Mouse (Mus musculus): ENCODE data around the gene E030030I06Rik.
A peak's percentile ranks its signal among the peaks of the same experiment; 100 is the strongest.
"Not testable (repeated sequence)": the region's sequence is repeated elsewhere in the genome, so short reads cannot be mapped to it uniquely, and the experiment has no call there.

E030030I06Rik gene

DNA sequence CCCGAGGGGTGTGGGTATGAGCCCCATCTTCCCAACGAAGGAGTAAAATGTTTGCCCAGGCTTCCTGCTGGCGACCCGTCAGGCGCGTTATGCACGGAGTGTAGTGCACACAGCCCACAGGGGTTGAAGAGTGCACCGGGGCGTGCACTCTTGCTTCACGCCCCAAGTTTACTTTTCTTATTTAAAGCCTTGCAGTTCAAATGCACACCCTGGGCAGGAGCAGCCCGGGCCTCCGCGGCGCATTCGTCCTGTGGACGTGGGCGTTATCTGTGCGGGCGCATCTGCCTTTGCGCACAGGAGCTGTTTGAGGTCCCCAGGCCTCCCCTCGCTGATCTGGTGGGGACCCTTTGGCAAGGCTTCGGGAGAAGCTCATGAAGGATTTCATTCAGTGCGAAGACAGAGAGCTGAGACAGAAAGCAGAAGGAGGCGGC is 10.1 kb upstream of the E030030I06Rik start:
- H3K27me3 ChIP-seq (ENCODE audit: control insufficient read depth, insufficient read depth, low read length, poor library complexity, severe bottlenecking), result peaks cover 4% of the 10 kb centered on the region; the same call in 1 of the 2 replicates
- H3K36me3 ChIP-seq (ENCODE audit: control insufficient read depth, insufficient read depth, low read length, poor library complexity, severe bottlenecking), result no peaks in the 10 kb centered on the region
- DNase-seq (ENCODE audit: low read depth, low spot score), result no peak

DNA sequence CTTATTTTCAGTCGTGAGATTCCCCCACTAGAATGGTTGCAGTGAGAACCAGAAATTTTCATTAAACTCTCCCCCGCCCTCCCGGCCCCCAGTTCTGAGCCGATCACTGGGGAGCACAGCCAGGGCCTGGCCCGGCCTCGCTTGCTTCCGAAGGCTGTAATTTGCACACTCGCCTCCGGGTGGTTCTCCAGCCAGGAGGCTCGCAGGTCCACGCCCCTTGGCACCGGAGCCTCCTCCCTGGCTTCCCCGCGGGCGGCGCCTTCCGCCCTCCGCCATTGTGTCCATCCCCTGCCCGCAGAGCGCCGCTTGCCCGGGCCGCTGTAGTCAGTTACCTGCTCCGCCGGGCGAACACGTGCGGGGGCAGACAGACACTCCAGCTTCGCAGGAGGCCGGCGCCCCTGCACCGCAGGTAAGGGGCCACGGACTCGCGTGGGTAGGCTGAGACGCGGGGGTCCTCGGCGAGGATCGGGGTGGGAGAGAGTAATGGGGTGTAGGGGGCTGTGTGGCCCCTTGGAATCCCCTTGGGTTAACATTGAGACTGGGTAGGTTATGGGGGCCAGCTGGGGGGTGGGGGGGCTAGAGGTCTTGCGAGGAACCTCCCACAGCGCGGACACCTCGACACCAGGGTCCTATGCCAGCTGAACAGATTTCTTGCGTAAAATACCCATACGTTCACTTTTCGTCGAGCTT is 9.4 kb upstream of the E030030I06Rik start, which contains the start of the genes Raet1e and H60b:
Gene Raet1e, plus strand, starts transcription at position 260 of the 690 bp plus-strand sequence.
Gene H60b, plus strand, starts transcription at position 277 of the 690 bp plus-strand sequence.
- not testable (repeated sequence) for H3K27me3 ChIP-seq (ENCODE audit: control insufficient read depth, insufficient read depth, low read length, poor library complexity, severe bottlenecking); H3K36me3 ChIP-seq (ENCODE audit: control insufficient read depth, insufficient read depth, low read length, poor library complexity, severe bottlenecking)
- peak; percentile 50 for DNase-seq (ENCODE audit: low read depth, low spot score)

DNA sequence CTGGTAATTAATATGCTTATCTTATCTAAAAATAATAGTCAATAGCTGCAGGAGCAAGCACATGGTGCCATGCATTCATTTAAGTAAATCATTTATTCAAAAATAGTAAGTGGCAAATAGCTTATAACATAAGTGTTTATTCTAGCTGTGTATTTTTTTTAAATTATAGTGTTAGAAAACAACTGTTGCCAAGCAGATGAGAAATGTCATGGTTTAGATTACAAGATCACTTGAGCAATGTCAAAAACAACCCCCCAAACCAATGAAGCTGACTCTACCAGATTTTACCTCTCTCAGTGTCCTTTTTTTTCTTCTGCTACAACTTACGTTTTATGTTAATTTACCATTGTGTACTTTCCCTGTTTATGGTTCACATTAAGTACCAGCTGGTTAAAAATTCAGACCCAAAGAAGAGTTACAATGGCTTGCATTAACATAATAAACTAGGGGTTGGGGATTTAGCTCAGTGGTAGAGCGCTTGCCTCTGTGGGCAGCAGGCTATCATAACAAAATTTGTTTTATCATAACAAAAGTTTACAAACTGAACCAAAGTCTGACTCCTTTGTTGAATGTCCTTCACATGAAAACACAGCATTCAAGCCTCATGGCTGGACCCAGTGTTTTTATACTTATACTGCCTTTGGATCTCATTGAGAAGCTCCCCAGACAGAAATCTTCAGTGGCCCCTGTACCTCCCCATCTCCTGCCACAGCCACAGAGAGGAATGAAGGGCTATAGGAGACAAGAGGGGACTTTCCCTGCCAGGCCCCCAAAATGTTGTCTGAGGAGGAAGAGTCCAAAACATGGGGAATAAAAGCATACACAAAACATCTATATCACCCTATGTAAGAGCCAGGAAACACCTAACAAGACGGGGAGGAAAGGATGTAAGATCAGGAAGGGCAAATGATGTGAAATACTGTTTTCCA is 6.1 kb upstream of the E030030I06Rik start:
- Histone ChIP-seq H3K36me3 (ENCODE audit: control insufficient read depth, insufficient read depth, low read length, poor library complexity, severe bottlenecking) (no peaks in the 10 kb centered on the region), H3K27me3 (ENCODE audit: control insufficient read depth, insufficient read depth, low read length, poor library complexity, severe bottlenecking) (peaks cover 4% of the 10 kb centered on the region; the same call in 1 of the 2 replicates)
- DNase-seq (ENCODE audit: low read depth, low spot score), result no peak

DNA sequence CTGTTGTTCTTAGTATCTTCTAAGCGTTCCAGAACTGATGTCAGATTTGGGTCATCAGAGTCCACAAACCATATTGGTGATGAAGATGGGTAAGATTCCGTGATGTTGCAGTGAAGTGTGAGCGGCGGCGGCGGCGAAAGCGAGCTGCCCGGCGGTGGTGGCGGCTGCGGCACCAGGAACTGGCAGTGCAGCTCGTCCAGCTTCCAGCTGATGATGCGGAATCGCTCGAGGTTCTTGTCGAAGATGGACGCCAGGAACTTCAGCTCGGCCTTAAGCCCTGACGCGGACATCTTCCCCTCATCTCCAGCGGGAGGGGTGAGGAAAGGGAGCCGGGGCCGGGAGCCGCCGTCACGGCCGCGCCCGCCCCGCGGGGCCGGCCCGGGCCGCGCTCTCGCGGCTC is 5.1 kb upstream of the E030030I06Rik start:
- not testable (repeated sequence) for H3K27me3 ChIP-seq (ENCODE audit: control insufficient read depth, insufficient read depth, low read length, poor library complexity, severe bottlenecking); H3K36me3 ChIP-seq (ENCODE audit: control insufficient read depth, insufficient read depth, low read length, poor library complexity, severe bottlenecking)
- DNase-seq (ENCODE audit: low read depth, low spot score), result peak; percentile 43

- not testable (repeated sequence) for H3K36me3 ChIP-seq (ENCODE audit: control insufficient read depth, insufficient read depth, low read length, poor library complexity, severe bottlenecking); DNase-seq (ENCODE audit: low read depth, low spot score); H3K27me3 ChIP-seq (ENCODE audit: control insufficient read depth, insufficient read depth, low read length, poor library complexity, severe bottlenecking)
Measured at GRCm38 (mm10) chr10:22153147-22153690, 4.1 kb upstream of the E030030I06Rik start.

DNA sequence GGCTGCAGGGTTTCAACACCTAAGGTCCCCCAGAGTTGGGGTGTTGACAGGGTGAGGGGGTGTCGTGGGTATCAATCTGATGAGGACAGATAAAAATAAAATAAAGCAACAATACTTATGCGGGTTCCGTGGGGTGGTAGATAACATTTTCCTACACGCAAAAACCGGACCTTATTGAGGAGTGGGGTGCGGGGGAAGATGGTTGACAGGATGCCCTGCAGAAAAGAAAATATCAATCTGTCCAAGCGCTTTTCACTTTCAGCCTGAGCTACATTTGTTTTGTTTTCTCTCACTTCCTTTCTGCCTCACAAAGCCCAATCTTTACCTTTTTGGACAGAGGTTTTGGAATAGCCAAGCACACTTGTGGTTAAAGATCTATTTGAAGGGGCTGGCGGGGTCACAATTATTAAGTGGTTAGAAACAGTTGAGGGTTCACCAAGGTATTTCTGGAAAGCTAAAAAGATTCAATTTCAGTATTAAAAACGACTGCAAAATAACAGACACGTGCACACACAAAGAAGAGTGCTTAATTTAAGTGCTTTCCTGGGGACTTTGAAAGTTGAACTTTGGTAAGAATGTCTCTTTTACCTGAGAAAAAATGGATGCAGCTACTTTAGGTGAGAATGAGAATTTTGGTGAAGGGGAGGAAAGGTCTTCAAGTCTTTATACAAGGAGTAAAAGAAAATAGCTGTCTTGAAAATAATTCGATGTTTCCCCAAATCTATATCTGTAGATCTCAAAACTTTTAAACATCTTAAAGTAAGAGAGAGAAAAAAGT is 3.0 kb upstream of the E030030I06Rik start:
- not testable (repeated sequence) for H3K27me3 ChIP-seq (ENCODE audit: control insufficient read depth, insufficient read depth, low read length, poor library complexity, severe bottlenecking); DNase-seq (ENCODE audit: low read depth, low spot score); H3K36me3 ChIP-seq (ENCODE audit: control insufficient read depth, insufficient read depth, low read length, poor library complexity, severe bottlenecking)

DNA sequence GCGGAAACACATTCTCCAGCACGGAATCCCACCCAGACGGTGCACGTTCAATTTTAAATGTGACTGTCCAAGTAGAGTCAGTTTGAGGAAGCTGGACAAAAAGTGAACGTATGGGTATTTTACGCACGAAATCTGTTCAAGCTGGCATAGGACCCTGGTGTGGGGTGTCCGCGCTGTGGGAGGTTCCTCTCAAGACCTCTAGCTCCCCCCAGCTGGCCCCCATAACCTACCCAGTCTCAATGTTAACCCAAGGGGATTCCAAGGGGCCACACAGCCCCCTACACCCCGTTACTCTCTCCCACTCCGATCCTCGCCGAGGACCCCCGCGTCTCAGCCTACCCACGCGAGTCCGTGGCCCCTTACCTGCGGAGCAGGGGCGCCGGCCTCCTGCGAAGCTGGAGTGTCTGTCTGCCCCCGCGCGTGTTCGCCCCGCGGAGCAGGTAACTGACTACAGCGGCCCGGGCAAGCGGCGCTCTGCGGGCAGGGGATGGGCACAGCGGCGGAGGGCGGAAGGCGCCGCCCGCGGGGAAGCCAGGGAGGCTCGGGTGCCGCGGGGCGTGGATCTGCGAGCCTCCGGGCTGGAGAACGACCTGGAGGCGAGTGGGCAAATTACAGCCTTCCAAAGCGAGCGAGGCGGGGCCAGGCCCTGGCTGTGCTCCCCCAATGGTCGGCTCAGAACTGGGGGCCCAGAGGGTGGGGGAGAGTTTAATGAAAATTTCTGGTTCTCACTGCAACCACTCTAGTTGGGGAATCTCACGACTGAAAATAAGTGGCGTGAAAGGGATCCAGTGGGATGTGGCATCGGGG is 2.2 kb upstream of the E030030I06Rik start:
- H3K27me3 ChIP-seq (ENCODE audit: control insufficient read depth, insufficient read depth, low read length, poor library complexity, severe bottlenecking); H3K36me3 ChIP-seq (ENCODE audit: control insufficient read depth, insufficient read depth, low read length, poor library complexity, severe bottlenecking): not testable (repeated sequence)
- peak; percentile 47 for DNase-seq (ENCODE audit: low read depth, low spot score)

DNA sequence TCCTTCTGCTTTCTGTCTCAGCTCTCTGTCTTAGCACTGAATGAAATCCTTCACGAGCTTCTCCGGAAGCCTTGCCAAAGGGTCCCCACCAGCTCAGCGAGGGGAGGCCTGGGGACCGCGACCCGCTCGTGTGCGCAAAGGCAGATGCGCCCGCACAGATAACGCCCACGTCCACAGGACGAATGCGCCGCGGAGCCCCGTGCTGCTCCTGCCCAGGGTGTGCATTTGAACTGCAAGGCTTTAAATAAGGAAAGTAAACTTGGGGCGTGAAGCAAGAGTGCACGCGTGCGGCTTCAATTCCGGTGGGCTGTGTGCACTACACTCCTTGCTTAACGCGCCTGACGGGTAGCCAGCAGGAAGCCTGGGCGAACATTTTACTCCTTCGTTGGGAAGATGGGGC is 1.5 kb upstream of the E030030I06Rik start:
- peaks cover 3% of the 10 kb centered on the region; the same call in 1 of the 2 replicates for H3K27me3 ChIP-seq (ENCODE audit: control insufficient read depth, insufficient read depth, low read length, poor library complexity, severe bottlenecking)
- H3K36me3 ChIP-seq (ENCODE audit: control insufficient read depth, insufficient read depth, low read length, poor library complexity, severe bottlenecking), result no peaks in the 10 kb centered on the region
- DNase-seq (ENCODE audit: low read depth, low spot score), result peak; percentile 45

GRCm38 (mm10) chr10:22149691-22150465 is 808 bp upstream of the E030030I06Rik start:
- no peak for DNase-seq (ENCODE audit: low read depth, low spot score)
- H3K27me3 ChIP-seq (ENCODE audit: control insufficient read depth, insufficient read depth, low read length, poor library complexity, severe bottlenecking), result no peaks in the 10 kb centered on the region
- H3K36me3 ChIP-seq (ENCODE audit: control insufficient read depth, insufficient read depth, low read length, poor library complexity, severe bottlenecking), result no peaks in the 10 kb centered on the region

- H3K36me3 ChIP-seq (ENCODE audit: control insufficient read depth, insufficient read depth, low read length, poor library complexity, severe bottlenecking), result no peaks in the 10 kb centered on the region
- peak; percentile 85 for DNase-seq (ENCODE audit: low read depth, low spot score)
- no peaks in the 10 kb centered on the region for H3K27me3 ChIP-seq (ENCODE audit: control insufficient read depth, insufficient read depth, low read length, poor library complexity, severe bottlenecking)
Measured at GRCm38 (mm10) chr10:22148441-22149072, 513 bp downstream of the E030030I06Rik start.

DNA sequence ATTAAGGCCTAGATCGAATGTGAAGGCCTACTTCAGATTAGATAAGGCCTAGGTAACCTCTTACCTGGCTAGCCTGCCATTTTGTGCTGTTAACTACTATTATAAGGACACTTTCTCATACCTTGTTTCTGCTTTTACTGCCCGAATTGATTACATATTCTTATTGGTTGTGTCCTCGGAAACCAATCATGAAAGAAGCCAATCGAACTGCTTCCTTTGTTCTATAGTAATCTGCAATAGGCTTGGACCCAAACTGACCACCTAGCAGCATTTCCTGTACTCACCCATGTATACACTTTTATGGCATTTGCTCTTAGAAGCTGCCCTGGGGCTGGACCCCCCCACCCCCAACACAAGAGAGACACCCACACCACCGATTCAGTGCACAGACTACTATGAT is 6.1 kb downstream of the E030030I06Rik start:
- DNase-seq (ENCODE audit: low read depth, low spot score), result no peak
- Histone ChIP-seq H3K27me3 (ENCODE audit: control insufficient read depth, insufficient read depth, low read length, poor library complexity, severe bottlenecking) (no peaks in the 10 kb centered on the region), H3K36me3 (ENCODE audit: control insufficient read depth, insufficient read depth, low read length, poor library complexity, severe bottlenecking) (no peaks in the 10 kb centered on the region)

- peak; percentile 66 for DNase-seq (ENCODE audit: low read depth, low spot score)
- not testable (repeated sequence) for H3K36me3 ChIP-seq (ENCODE audit: control insufficient read depth, insufficient read depth, low read length, poor library complexity, severe bottlenecking); H3K27me3 ChIP-seq (ENCODE audit: control insufficient read depth, insufficient read depth, low read length, poor library complexity, severe bottlenecking)
Measured at GRCm38 (mm10) chr10:22142194-22142593, 6.9 kb downstream of the E030030I06Rik start.

All from splenic B cell, adult 2 months (primary cell).